Comparison of ENCODE assay signal across 9 mouse cellular contexts in the genomic region with DNA sequence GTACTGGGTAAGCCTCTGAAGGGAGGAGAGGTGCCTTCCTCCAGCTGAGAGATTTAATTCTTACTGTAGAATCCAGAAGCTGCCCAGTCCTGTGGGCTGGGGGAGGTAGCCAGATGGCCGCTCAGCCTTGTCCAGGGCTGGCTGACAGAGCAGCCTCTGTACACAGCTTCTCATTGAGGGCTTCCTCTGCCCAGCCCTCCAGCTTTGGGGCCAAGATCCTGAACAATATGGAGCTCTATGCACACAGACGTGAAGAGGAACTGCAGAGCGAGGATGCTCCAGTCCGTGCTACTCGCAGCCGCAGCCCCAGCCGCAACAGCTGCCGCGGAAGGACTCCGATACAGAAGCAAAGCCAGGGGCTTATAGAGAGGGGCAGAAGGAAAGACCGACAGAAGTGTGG.
DNase-seq lines count a peak whose midpoint lies in the region; ATAC-seq and TF ChIP-seq lines count a peak whose summit lies in the region.
"Had no signal": no experiment of that assay in that cellular context is flagged by ENCODE, and none has a peak within 500 bp of the region (broad histone marks: within the 10 kb centered on the region; RNA-seq: fewer than 3 reads in every experiment).

No protein-coding gene starts in this region.

- no peak overlapping the region for H3K4me3 ChIP-seq in kidney, postnatal 0 days (replicated peaks; ENCODE audit: low read depth, low read length)
- no peak overlapping the region for H3K4me3 ChIP-seq in hindbrain, postnatal 0 days (ENCODE audit: low read length)

- 0 out of 2 replicates have a peak overlapping the region, but pooled peaks have one; percentile 25 for H3K27ac ChIP-seq in kidney, postnatal 0 days
- H3K27ac ChIP-seq in hindbrain, postnatal 0 days: peak overlapping the region; percentile 64; the same call in 1 of the 2 replicates

- DNase-seq in cerebellum, adult 11-12 months: peak; percentile 8
- DNase-seq in cerebellum, postnatal 36 days: no peak
- no peak for DNase-seq in kidney, postnatal 0 days (ENCODE audit: low spot score)
- DNase-seq in kidney, adult 11 months: no peak
- peak; percentile 67 for DNase-seq in hindbrain, postnatal 0 days (ENCODE audit: low spot score)
- DNase-seq in right cerebral cortex, adult 18-20 months: peak; percentile 48
- no peak for DNase-seq in adipocyte (ENCODE audit: low spot score)
- no peak for DNase-seq in gastrocnemius, postnatal 10 days
- DNase-seq: thymus, postnatal 36 days had no signal

- no peaks in the 10 kb centered on the region for H3K36me3 ChIP-seq in kidney, postnatal 0 days (ENCODE audit: insufficient read depth, low read length)
- H3K36me3 ChIP-seq in hindbrain, postnatal 0 days (ENCODE audit: insufficient read depth, low read length): no peaks in the 10 kb centered on the region

- H3K9ac ChIP-seq in kidney, postnatal 0 days (ENCODE audit: low read depth, low read length): 0 out of 2 replicates have a peak overlapping the region, but pooled peaks have one; percentile 28
- no peak overlapping the region for H3K9ac ChIP-seq in hindbrain, postnatal 0 days (replicated peaks; ENCODE audit: low read length)

- H3K9me3 ChIP-seq in kidney, postnatal 0 days (replicated peaks; ENCODE audit: low read length): no peaks in the 10 kb centered on the region
- no peaks in the 10 kb centered on the region for H3K9me3 ChIP-seq in hindbrain, postnatal 0 days (ENCODE audit: low read length)

- peak overlapping the region; percentile 15; the same call in 1 of the 2 replicates for H3K4me2 ChIP-seq in kidney, postnatal 0 days (ENCODE audit: low read length)
- no peak overlapping the region for H3K4me2 ChIP-seq in hindbrain, postnatal 0 days (ENCODE audit: low read depth, low read length)

- H3K27me3 ChIP-seq in kidney, postnatal 0 days (ENCODE audit: insufficient read depth, low read length): no peaks in the 10 kb centered on the region
- no peaks in the 10 kb centered on the region for H3K27me3 ChIP-seq in hindbrain, postnatal 0 days (ENCODE audit: insufficient read depth, low read length)

- no peak for ATAC-seq in kidney, postnatal 0 days (replicated peaks; ENCODE audit: low FRiP score, low read depth)
- ATAC-seq in hindbrain, postnatal 0 days: peak; percentile 87

- no peak for TF ChIP-seq CTCF in kidney, postnatal 0 days (IDR thresholded peaks at IDR 0.05; ENCODE audit: low read depth)
- no peak for TF ChIP-seq CTCF in hindbrain, postnatal 0 days (IDR thresholded peaks at IDR 0.05; ENCODE audit: low read depth)

- 63% methylated on average over 11 of the region's 11 CpGs for WGBS in kidney, postnatal 0 days
- 49% methylated on average over 11 of the region's 11 CpGs for WGBS in hindbrain, postnatal 0 days

- H3K4me1 ChIP-seq in kidney, postnatal 0 days (replicated peaks; ENCODE audit: insufficient read depth, low read length): peaks cover 12% of the 10 kb centered on the region
- peaks cover 7% of the 10 kb centered on the region for H3K4me1 ChIP-seq in hindbrain, postnatal 0 days (ENCODE audit: insufficient read depth, low read length)

Comparison
In these comparisons a context has a peak if more than half of its experiments do, and no peak if none do; other contexts are left out.
1. DNase-seq: peak in cerebellum, adult 11-12 months (single experiment), hindbrain, postnatal 0 days (single experiment) and right cerebral cortex, adult 18-20 months (single experiment); none in cerebellum, postnatal 36 days (0 of 2), kidney, postnatal 0 days (single experiment), kidney, adult 11 months (single experiment), adipocyte (single experiment) and gastrocnemius, postnatal 10 days (single experiment).